Mouse (Mus musculus): ENCODE data around the gene Tcf20.

Gene Tcf20

DNA sequence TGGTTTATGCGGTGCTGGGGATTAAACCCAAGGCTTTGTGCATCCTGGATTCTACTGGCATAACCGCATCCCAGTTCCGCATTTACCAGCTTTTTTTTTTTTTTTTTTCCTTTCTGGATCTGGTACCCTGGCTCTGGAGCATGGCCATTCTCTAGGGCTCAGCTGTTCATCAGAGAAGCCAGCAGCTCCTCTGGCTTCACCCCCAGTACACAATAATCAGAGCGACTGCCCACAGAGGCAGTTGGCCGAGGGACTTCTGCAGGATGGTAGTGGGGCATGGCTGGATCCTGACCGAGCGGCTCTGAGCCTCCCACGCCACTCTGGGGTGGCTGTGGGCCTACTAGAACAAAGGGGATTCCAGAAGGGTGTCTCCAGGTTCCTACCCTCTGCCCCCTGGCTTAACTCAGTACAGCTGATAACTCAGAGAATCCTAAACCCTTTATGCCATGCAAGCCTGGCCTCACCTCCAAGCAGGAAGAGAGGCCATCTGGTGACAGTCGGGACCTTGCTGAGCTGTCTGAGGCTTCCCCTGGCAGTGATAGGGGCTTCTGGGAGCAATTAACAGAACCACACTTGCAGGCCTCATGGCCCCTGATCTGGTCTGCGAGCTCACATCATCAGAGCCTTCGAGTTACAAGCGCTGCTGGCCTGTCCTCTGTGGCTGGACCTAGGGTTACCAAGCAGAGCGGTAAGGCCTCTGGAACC is 4.6 kb upstream of the Tcf20 start:
- DNase-seq = no peak

GRCm38 (mm10) chr15:82989190-82989704 is 1.6 kb upstream of the Tcf20 start:
- DNase-seq = no peak

GRCm38 (mm10) chr15:82987014-82987731 is 499 bp downstream of the Tcf20 start:
- no peak for DNase-seq

GRCm38 (mm10) chr15:82984574-82984973 is 3.1 kb downstream of the Tcf20 start:
- no peak for DNase-seq

DNA sequence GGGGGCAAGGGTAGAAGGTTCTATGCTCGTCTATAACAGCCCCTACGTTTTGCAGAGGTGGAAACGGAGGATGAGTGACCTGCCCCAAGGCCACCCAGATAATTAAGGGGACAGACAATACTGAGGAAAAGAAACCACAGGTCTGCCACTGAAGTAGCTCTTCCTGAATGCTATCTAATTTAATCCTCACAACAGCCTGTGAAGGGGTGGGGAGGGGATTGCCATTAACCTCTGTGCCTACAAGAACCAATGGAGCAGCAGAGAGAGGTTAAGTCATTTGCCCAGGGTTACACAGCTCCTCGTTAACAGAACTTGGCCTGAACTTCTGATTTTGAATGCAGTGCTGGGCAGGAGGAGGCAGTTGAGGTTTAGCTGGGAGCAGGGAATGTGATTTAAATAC is 3.6 kb downstream of the Tcf20 start:
- DNase-seq = no peak

- DNase-seq = peak; percentile 50
Measured at GRCm38 (mm10) chr15:82983416-82984026, 4.2 kb downstream of the Tcf20 start.

DNA sequence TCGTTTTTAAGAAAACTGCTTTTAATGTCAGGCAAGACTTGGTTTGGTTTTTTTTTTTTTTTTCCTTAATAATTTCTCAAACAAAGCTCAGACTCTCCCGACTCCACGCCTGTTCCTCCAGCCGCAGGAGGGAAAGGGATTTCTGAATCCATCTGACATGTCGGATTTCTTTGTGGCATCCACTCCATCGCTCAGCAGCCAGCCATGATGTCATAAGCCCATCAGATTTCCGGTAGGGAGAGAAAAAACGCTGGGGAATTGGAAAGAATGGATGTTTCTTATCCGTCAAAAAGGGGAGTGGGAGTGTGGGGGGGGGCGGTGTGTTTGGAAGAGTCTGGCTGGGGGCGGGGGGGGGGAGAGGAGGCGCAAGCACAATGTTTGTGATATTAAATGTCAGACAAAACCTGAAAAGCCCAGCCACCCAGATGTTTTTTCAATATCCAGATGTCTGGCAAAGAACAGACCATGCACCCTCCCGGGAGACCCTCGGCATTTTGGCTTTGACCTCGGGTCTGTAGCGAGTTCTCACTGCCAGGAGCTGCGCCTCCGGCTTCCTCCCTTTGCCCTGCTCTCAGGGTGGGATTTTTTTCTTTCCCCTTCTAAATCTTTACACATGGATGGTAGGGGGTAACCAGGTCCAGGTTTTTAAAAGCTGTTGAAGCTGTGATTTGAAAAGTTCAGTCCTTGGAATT is 4.8 kb downstream of the Tcf20 start:
- peak; percentile 55 for DNase-seq

DNA sequence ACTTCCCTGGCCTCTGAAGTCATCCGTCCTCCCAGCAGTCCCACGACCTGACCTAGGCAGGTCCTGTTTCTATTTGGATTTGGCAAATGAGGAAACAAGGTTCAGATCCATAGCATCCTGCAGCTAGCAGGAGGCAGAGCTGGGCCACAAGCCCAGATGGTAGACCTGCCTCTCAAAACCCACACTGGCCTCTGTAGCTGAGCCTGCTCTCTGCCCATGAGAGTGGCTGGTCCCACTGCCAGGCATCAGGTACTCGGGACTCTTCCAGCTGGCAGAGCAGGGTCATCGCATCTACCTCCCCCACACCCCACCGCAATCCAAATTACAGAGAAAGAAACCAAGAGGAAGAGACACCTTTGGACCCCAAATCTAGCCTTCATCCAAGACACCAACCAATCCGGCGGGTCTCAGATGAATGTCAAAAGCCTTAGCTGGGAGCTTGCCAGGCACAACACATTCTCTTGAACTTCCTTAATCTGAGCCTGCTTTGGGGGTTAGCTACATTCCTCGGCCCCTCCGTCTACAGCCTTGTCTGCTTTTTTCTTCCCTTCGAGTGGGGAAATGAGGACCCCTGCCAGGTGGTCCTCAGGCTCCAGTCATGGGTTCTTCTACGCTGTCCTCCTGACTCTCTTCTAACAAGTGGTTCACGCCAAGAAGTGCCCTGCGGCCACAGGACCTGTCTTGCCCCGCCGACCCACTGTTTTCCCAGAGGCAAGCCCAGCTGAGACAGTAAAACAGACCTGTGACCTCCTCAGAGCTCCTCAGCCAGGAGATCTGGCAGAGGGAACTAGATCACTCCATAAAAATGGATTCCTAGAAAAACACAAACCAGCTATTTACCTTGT is 5.8 kb downstream of the Tcf20 start:
- no peak for DNase-seq

DNA sequence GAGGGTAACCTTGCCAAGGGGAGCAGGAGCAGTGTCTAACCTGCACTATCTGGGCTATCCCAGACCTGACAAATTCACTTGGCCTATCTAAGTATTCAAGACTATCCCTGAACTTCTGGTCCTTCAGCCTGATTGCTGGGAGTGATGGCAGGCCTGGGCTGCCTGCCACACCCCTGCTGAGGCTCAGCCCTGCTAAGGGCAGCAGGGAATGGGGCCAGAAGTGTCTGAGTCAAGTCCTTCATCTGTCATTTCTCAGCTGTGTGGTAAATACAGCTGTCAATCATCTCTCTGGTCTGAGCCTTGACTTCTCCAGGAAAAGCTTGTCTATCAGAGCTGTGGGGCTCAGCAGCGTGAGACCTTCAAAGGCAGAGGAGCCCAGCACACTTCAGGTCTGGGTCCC is 8.1 kb downstream of the Tcf20 start:
- DNase-seq = no peak

GRCm38 (mm10) chr15:82974471-82974870 is 13.2 kb downstream of the Tcf20 start:
- DNase-seq = no peak

- DNase-seq = no peak
Measured at GRCm38 (mm10) chr15:82969206-82969721, 18.4 kb downstream of the Tcf20 start.

- peak; percentile 70 for DNase-seq
Measured at GRCm38 (mm10) chr15:82968449-82968848, 19.2 kb downstream of the Tcf20 start.

DNA sequence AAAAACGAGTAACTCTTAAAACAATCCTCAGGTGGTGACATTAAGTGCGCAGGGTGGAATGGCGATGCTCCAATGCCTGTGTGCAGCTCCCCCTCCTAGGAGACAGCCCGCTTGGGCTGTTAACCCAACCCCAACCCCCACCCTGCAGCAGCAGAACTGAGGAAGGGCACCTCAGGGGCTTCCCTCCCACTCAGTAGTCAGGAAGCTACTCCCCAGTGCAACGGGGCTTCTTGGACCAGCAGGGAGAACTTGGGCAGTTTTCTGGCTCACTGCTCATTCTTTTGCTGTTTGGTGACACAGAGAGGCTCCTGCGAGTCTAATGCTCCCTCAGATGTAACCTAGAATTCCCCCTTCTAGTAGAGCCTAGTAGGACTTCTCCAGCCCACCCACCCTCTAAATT is 19.7 kb downstream of the Tcf20 start:
- no peak for DNase-seq

DNA sequence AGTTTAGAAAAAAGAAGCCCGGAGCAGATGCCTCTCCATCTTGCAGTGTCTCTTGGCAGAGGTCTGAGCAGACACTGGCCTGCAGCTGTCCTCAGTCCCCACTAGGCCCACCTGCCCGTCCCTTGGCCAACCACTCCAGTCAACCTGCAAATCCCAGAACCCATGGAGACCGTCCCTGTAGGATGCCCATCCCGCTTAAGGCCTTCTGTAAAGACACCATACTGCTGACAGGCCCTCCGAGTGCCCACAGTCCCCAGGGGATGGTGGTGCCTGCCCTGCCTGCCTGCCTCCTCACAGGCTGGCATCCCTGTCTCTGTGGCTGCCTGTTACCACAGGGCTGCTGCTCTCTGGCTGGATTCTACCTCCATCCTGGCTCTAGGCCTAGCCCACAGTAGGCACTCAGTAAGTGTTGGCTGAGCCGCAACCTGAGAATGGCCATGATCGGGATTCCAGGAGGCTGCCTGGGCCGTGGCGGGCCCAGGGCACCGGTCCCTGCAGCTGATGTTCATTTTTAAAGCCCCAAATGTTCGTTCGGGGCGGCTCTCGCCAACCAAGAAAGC is 23.3 kb downstream of the Tcf20 start:
- no peak for DNase-seq

DNA sequence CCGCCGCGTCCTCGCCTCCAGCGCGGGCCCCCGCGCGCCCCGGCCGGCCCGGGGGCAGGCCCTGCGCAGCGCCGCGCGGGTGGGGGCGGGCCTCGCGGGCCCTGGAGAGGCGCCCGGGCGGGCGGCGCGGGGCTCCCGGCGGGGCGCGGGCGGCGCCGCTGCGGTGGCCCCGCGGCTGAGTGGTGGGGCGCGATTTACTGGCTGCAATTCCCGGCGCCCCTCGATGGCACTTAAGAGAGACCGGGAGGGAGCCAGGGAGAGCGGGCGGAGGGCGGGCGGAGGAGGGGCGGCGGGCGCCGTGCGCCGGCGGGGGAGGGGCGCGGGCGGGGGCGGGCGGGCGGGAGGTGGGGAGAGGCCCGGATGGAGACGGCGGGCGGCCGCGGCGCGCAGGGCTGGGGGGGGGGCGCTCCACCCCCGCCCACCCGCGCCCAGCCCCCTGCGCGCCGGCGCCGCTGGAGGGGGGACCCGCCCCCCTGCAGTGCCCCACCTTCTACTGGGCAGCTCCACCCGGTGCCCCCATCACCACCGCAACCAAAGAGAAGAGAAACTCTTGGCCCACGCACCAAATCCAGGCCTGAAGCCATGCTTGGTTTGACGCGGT is 24.0 kb downstream of the Tcf20 start:
- peak; percentile 64 for DNase-seq

GRCm38 (mm10) chr15:82963090-82963489 is 24.6 kb downstream of the Tcf20 start:
- DNase-seq = peak; percentile 48

DNA sequence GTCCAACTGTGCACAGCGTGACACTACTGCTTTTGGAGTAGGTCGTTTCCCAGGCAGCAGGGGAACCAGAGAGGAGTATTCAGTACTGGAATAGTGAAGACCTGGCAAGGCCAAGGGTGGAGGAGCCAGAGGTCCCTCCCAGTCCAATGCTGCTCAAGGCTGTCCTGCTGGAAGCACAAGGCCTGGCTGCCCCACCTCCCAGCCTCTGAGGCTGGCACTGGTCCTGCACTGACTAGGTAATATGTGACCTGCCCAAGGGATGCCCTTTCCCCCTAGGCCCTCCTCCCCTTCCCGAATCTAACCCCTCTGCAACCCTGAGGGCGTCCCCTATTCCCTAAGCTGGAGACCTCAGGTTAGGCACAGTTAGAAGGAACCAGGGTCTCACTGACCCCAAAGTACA is 25.1 kb downstream of the Tcf20 start:
- DNase-seq = no peak

GRCm38 (mm10) chr15:82960786-82961561 is 26.7 kb downstream of the Tcf20 start:
- no peak for DNase-seq

GRCm38 (mm10) chr15:82959151-82959550 is 28.5 kb downstream of the Tcf20 start:
- DNase-seq = no peak

DNA sequence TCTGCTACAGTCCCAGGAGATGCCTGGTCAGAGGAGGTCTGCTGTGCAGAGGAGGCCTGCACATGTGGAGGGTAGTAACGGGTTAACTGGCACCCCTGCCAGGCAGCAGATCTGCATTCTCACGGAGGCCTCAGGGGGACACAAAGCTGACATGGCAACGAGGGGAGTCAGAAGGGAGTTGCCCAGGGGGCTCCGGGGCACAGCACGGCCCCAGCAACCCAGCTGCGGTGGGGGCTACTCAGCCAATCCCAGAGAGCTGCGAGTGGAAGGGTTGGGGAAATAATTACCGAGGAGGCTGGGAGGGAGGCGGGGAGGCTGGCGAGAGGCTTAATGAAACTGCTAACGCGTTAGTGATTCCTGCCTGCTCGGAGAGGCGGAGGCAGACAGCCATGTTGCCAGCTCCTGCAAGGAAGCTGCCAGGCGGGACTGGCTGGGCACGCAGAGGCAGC is 29.4 kb downstream of the Tcf20 start:
- DNase-seq = peak; percentile 53

Data from right cerebral cortex, postnatal 4 days (tissue).